Mouse (Mus musculus): ENCODE results near the gene Pyroxd2.
"Not testable (repeated sequence)": the region's sequence is repeated elsewhere in the genome, so short reads cannot be mapped to it uniquely, and the experiment has no call there.

Gene Pyroxd2

GRCm38 (mm10) chr19:42689321-42689720 is 63.3 kb downstream of the Pyroxd2 start:
- DNase-seq (ENCODE audit: low spot score), result no peak

GRCm38 (mm10) chr19:42682776-42683175 is 69.8 kb downstream of the Pyroxd2 start:
- DNase-seq (ENCODE audit: low spot score), result not testable (repeated sequence)

- no peak for DNase-seq (ENCODE audit: low spot score)
These were observed 74.4 kb downstream of the Pyroxd2 start for GRCm38 (mm10) chr19:42678191-42678590.

- no peak for DNase-seq (ENCODE audit: low spot score)
These were observed 75.1 kb downstream of the Pyroxd2 start for GRCm38 (mm10) chr19:42677452-42677851.

GRCm38 (mm10) chr19:42676931-42677330 is 75.6 kb downstream of the Pyroxd2 start:
- no peak for DNase-seq (ENCODE audit: low spot score)
